Mouse (Mus musculus) Muller cell, postnatal 12 days (primary cell): ENCODE measurements around the gene Mgl2.

Experiments
- DNase-seq: peaks from one replicate; pipeline ENCODE4 v3.0.0-alpha.2; 2015; ENCODE audit errors: inconsistent ontology term

Gene Mgl2

GRCm38 (mm10) chr11:70170291-70170690 lies 40.2 kb downstream of the Mgl2 start:
- DNase-seq = no peak

DNA sequence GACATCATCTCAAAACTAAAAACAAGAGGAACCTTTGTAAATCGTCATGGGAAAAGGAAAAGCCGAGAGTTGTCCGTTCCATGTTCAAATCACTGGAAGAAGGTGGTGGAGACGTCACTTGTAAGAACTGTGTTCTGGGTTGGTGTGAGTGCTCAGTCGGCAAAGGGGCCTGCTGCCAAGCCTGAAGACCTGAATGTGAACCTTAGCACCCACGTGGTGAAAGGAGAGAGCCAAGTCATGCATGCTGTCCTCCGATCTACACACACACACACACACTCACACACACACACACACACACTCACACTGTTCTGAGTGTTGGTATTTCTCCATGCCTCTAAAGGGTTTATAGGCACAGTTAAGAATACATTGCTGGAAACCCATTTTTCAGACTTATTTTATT lies 41.1 kb downstream of the Mgl2 start:
- DNase-seq = no peak

DNA sequence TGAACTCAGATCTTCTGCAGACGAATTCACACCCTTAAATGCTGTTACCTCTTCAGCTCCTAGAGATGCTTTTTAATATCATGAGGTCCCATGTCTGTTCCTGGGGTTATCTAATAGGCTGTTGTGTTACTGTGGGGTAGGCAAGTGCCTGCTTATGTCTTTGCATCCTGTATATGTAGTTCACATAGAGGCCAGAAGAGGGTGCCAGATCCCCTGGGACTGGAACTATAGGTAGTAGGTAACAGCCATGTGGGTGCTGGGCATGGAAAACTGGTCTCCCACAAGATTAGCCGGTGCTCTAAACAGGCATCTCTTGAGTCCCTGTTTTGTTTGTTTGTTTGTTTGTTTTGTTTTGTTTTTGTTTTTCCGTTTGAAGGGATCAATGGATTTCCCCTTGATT lies 41.7 kb downstream of the Mgl2 start:
- no peak for DNase-seq

DNA sequence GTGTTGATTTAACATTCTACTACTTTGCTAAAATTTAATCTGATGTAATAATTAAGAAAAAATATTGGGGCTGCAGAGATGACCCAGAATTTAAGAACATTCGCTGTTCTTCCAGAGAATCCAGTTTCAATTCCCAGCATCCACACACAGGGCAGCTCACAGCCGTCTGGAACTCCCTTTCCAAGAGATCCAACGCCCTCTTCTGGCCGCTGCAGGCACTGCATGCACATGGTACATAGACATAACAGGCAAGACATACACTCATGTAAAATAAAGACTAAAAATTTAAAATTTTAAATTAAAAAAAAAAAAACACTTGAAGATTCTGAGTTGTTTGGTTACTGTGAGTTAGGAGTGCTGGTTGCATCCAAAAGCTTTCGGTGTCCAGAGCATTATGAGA lies 42.2 kb downstream of the Mgl2 start:
- no peak for DNase-seq

GRCm38 (mm10) chr11:70174491-70174890 lies 44.4 kb downstream of the Mgl2 start:
- no peak for DNase-seq

GRCm38 (mm10) chr11:70177647-70178046 lies 47.5 kb downstream of the Mgl2 start:
- no peak for DNase-seq

- DNase-seq = no peak
Observed at GRCm38 (mm10) chr11:70178311-70178710, 48.2 kb downstream of the Mgl2 start.

DNA sequence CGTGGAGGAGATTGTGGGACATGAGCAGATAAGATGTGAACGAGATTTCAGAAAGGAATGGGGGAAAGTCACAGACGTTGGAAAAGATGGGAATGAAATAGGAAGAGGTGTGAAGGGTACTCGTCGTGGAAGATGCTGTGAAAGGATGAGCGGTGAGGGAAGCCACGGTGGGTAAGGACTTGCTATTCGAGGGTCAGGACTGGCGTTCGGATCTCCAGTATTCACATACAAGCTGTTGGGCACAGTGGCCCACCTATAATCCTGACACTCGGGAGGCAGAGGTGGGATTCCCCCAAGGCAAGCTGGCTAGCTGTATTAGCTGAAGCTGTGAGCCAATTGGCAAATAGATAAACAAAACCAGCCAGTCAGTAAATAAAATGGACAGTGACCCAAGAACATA lies 48.6 kb downstream of the Mgl2 start:
- DNase-seq = no peak

- DNase-seq = peak; percentile 26
Observed at GRCm38 (mm10) chr11:70179401-70179800, 49.3 kb downstream of the Mgl2 start.

- no peak for DNase-seq
Observed at GRCm38 (mm10) chr11:70180496-70180895, 50.4 kb downstream of the Mgl2 start.

GRCm38 (mm10) chr11:70185120-70185519 lies 55.0 kb downstream of the Mgl2 start:
- DNase-seq = no peak
